Mouse (Mus musculus) 3T3-L1 (cell line): ENCODE measurements around the gene Hist1h4h.
A peak's percentile ranks its signal among the peaks of the same experiment; 100 is the strongest.

Experiments used
- DNase-seq: peaks from one replicate; pipeline ENCODE4 v3.0.0-alpha.2; 2015; ENCODE audit warnings: low read depth, low spot score

Hist1h4h gene

DNA sequence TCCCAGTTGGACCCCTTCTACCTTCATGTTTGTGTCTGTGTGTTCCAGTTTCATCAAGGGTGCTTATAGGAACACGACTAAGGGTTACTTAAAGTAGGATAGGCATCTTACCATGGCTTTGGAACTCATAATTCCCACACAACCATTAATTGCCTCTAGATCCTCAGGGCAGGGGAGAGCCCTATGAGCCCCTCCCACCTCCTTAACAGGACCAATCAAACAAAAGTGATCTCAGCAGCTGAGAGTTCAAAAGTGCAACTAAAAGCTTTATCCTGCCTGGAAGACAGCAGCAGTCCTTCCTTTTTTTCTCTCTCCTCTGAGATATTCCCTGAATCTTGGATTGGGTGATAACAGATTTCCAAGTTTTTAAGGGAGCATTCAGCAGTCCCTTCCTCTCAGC, 20.7 kb upstream of the Hist1h4h start:
- peak; percentile 56 for DNase-seq

DNA sequence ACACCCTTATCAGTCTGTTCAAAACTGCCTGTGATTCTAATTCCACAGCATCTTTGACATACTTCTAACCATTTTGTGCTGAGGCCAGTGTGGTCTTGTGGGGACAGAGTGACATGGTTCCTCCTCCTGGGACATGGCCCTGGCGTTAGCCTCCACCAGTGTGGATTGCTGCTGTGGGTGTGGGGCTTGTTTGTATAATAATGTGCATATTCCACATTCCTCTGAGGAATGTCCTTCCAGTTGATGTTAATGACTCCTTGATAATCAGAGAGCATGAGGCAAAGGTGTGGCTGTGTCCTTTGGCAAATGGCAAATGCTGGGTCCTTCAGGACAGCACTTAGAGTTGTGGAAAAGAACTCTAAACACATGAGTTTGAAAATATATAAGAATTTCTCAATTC, 17.3 kb upstream of the Hist1h4h start:
- DNase-seq: peak; percentile 1

DNA sequence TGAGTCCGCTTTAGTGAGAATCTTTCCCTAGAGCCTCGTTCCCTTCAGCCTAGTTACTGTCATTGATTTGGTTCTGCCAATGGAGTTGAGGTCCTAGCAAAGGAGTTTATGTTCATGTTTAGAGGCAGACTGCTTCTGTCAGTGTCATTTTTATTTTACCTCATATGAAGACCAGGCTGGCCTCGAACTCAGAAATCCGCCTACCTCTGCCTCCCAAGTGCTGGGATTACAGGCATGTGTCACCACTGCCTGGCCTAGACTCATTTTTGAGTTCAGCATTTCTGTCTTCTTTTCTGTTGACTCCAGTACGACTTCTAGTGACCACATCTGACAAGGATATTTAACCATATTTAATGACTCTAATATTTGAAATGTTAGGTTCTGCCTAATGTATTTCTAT, 15.6 kb upstream of the Hist1h4h start:
- DNase-seq: peak; percentile 20

DNA sequence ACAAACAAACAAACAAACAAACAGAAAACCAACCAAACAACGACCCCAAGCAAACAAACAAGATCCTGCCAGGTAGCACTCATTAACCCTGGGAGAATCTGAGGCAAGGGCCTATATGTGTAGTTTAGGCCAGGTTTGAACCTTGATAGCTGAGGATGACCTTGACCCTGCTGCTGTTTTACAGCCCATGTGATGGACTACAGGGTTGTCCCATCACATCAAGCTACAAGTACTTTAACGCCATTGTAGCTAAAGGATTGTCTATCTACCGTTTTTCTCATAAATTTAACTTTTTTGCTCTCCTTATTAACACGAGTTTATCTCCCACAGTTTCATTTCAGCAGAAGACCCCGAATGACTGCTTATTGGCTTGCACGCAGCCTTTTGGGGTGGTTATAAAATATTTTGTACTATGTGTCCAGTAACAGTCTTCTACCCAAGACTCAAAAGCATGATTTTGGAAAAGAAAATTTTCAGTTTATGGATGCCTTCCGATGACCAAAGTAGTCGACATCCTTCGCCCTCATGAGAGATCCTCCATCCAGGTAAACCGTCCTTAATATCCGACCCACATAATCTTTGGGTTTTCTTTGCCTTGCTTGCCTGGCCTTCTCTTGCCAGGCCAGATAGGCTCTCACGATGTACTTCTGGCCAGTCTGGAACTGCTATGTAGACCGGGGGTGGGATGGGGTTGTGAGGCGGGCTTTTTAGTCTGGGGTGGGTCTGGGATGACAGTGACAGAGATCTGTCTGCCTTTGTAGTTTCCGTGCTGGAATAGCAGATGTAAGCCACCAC, 14.8 kb upstream of the Hist1h4h start:
- DNase-seq: peak; percentile 44

DNA sequence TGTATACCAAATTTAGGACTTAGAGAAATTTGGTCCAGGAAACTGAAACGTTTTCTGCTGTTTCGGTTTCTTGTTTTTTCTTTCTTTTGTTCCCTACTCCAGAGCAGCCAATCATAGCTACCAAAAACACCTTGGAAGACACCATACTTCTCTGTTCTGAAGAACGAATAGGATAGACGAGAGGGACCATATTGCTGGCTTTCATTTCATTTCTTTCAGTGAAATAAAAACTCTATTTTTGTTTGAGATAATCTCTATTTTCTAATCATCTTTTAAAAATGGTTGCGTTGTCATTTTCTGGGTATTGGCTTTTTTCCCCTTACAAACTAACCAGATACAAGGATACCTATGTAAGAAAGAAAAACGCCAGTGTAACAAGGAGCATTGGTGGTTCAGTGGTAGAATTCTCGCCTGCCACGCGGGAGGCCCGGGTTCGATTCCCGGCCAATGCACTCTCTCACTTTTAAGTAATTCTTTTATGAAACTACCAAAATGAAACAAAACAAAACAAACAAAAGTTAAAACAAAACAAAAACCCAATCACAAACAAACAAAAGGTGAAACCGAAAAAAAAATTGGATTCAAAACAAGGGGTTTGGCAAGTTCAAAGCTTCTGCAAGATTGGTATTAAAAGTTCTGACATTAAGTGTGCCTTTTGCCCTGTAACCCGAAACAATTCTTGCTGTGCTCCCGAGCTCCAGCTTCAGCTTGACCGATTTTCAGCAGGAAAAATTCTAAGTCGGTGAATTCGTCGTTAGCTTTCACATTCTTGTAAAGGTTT, 13.8 kb upstream of the Hist1h4h start:
- peak; percentile 79 for DNase-seq

DNA sequence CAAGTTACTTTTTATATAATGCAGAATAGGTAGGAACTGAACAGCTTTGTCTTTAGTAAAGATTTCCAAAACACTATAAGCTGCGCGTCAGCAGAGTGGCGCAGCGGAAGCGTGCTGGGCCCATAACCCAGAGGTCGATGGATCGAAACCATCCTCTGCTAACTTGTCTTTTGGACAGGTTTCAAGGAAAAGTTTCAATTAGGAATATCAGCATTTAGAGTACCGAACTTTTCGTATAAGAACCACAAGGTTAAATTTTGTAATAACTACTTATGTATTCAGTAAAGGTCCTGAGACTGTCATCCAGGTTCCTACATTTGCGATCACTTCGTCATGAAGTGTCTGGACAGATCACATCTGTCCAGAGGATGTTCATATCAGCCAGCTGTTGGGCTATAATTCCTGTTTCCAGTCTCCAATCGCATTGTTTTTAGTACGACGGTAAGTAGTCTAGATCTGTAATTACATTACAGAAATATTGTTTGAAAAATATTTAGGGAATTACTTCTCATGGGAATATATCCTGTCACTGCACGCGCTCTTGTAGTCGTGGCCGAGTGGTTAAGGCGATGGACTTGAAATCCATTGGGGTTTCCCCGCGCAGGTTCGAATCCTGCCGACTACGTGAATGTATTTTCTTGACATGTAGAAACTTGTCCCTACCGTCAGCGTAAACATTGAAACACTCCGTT, 13.1 kb upstream of the Hist1h4h start:
- DNase-seq: peak; percentile 91

DNA sequence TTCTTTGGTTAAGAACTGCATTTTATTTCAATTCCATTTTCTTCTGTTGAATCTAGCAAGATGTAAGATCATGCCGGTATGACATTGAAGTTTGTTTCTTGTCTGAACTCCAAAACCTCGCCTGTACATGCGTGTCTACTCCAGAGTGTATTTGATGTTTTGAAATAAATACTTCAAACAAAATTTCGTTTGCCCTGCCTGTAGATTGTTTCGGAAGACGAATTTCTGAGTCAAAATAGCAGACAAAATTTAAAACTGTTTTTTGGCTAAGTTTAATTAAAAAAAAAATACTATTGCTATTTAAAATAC, 12.6 kb upstream of the Hist1h4h start:
- no peak for DNase-seq

DNA sequence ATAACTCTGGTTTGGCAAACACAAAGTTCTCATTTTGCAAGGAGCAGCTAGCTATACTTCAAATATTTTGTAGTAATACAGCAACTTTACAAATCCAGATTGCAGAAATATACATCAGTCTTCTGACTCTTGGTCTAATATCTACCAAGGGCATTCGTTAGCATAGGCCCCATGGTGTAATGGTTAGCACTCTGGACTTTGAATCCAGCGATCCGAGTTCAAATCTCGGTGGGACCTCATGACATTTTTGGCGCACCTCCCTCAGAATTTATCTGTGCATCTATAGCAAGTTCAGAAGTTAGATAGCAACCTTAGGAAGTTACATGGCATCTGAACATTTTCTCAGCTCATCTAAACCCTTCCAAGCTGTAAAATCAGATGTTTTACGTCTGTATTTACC, 12.0 kb upstream of the Hist1h4h start:
- peak; percentile 92 for DNase-seq

DNA sequence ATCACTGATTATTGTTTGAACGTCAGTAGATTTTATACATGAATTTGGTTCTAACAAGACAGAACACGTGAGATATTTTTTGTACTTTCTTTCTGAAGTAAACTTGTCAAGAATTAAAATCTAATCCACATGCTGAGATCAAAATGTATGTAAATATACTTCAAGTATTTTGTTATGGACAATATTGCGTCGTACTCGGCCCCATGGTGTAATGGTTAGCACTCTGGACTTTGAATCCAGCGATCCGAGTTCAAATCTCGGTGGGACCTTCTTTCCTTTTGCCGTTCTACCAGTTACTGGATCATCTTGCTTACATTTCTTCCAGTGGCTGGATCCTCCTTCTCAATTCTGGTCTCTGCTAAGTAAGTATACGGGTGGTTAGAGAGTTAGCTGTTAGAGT, 11.4 kb upstream of the Hist1h4h start:
- peak; percentile 92 for DNase-seq

DNA sequence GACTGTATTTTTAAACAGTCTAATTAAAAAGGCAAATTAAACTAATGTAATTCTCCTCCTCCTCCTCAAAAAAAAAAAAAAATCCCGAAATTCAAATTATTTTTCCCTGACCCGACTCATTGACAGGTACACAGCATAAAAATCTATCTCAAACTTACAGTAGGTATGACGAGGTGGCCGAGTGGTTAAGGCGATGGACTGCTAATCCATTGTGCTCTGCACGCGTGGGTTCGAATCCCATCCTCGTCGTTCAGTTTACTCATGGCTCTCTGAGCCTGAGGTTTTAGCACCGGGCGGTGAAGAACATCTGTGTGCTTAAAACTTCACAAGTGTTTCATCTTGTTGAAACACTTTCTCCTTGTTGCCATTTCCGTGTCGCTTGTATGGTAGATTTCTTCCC, 9.1 kb upstream of the Hist1h4h start:
- DNase-seq: peak; percentile 87

DNA sequence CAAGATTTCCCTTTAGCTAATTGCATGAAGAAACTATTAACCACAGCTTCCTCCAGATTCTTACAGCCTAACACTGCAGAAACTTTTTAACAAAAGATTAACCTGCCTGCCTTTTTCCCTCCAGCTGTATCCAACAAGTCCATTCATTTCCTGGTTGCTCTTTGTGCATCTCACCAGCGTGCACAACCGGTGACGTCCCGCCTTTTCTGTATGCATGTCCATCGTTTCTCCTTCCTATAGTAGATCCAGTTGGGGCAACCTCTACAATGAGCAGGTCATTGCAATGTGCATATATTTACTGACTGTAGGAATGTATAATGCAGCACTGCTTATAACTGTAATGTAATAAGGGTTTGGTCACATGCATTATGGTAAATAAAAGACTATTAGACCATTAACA, 6.9 kb upstream of the Hist1h4h start:
- DNase-seq: no peak

DNA sequence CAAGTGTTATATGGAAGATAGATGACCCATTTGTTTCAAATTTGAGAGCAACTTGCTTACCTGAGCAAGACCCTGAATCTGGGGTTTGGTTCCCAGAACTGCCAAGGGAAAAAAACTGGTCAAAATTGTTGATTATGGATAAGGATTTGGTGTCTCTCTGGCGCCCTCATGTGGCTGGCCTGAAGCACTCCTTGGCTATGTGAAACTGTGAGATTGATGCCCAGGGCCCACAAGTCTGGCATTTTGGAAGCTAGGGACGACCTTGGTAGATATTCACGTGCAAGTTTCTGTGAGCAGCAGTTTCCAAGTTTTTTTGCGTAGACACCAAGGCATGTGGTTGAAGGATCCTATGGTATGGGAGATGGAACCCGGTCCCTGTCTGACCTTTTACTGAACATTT, 6.2 kb upstream of the Hist1h4h start:
- peak; percentile 93 for DNase-seq

DNA sequence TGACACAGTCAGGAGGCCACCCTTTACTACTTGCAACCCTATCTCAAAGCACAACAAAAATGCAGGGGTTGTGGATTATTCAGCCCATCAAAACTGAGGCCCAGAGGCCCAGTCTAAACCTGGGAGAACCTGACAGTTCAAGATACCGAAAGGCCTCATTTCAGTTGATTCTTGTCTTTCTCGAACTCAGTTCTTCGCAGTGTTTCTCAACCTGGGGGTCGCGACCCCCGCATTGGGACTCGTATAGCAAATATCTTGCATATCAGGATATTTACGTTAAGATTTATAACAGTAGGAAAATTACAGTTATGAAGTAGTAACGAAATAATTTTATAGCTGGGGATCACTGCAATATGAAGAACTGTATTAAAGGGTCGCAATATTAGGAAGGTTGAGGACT, 4.9 kb upstream of the Hist1h4h start:
- no peak for DNase-seq

DNA sequence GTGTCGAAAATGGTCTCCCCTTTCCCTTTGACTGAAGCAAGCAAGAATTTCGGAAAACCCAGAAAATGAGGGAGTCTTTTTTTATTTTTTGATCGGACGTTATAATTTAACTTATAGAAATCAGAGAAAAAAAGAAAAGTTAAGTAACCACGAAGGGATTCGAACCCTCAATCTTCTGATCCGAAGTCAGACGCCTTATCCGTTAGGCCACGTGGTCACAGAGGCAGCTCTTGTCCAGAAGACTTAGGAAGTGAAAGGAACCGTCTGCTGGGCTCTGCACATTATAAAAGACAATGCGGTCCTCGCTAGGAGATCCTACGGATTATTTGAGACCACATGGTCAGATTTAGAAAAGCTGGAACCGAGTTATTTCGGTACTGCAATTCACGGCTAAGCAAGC, 4.5 kb upstream of the Hist1h4h start:
- peak; percentile 93 for DNase-seq

DNA sequence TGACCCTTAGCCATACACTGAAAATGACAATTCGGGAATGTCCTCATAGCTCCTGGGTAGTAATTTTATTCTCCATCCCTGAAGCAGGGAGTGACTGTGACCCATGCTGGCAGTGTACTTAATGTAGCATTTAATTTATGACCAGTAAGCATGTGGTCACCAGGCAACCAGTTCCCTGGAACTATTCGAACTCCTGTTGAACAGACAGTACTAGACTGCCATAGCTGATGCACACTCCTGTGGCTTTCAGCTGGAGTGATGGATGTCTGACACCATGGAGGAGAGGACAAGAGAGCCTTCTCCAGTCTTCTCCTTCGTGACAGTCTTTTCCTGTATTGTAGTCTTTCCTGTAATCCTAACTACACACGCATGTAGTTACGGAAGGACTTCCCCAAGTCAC, 1.8 kb upstream of the Hist1h4h start:
- no peak for DNase-seq

DNA sequence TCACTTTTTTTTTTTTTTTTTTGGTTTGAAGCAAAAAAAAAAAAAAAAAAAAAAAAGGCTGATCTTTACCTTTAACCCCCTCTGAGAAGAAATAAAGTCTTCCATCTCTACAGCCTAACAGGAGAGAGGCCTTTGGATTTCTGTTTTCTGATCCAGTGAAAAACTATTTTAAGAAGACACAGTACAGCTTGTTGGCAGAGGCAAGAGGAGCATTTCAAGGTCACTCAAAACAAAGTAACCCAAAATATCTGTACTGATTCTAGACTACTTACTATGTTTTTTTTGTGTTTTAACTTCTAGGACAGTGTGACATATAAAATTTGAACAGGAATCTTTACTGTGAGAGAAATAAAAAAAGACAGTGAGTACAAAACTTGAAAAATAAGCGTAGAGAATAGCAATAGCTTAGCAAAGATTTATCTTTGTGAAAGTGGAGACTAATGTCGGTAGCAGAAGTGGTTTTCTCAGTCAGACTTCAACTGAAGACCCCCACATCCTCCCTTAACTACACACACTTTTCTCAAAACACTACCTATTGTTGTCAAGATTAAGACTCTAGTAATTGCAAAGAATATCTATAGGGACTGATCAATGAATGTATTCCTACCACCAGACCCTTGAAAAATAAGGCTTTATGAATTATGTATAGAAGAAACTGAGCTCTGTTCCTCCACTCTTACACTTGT, 1.2 kb upstream of the Hist1h4h start:
- DNase-seq: no peak

DNA sequence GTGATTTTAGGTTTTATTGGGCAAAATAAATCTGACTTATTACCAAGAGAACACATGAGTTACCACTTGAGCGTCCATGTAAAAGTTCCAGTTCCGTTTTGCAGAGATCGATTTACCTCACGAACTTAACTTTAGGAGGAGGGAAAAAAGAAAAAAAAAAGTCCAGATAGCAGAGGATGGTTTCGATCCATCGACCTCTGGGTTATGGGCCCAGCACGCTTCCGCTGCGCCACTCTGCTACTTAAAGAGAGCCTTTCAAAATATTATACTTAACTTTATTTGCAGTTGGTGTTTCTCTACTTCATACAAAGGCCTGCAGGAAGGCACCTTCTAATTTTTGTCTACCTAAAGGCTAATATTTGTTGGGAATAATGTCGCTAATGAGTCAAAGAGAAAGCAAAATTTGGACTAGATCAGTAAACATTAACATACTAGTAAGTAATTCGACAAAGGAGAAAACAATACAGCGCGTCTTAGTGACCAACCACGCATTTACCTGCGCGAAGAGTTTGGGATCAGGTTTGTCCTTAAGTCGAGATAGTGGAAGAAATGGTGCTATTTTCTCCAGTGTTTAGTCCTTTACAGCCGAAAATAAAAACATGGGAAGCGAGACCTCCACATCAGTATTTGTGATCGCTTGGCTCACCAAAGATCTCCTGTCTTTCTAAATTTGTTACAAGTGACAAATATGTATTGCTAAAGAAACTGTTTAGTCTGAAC, 509 bp upstream of the Hist1h4h start:
- DNase-seq: peak; percentile 75

DNA sequence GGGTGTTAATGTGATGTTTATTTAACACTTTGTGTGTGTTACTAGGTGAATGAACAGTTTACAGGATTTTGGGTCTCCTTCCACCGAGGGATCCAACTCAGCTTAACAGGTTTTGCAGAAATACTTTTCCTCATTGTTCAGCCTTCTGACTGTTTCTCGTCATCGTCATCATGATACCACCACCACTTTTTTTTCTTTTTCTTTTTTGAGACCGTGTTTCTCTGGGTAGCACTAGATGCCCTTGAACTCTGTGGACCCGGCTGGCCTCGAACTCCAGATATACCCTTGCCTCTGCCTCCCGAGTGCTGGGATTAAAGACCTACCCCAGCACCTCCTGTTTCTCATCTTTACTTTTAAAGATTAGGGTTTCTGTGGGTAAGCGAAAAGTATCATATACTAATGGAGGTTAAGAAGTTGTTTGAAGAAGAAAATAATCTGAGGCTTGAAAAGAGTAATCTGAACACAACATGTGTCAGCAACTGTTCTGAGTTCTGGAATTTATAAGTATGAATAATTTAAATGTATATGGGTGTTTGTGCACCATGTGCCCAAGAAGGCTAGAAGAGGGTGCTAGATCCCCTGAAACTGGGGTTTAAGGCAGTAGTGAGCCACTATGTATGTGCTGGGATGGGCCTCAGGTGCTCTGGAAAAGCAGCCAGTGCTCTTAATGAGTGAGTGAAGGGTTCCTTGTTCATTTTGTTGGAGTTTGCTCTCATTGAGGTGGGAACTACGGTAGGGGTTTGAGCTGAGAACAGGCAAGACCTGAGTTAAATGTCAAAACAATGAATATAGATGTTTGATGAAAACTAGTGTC, 1.6 kb downstream of the Hist1h4h start:
- DNase-seq: peak; percentile 54

DNA sequence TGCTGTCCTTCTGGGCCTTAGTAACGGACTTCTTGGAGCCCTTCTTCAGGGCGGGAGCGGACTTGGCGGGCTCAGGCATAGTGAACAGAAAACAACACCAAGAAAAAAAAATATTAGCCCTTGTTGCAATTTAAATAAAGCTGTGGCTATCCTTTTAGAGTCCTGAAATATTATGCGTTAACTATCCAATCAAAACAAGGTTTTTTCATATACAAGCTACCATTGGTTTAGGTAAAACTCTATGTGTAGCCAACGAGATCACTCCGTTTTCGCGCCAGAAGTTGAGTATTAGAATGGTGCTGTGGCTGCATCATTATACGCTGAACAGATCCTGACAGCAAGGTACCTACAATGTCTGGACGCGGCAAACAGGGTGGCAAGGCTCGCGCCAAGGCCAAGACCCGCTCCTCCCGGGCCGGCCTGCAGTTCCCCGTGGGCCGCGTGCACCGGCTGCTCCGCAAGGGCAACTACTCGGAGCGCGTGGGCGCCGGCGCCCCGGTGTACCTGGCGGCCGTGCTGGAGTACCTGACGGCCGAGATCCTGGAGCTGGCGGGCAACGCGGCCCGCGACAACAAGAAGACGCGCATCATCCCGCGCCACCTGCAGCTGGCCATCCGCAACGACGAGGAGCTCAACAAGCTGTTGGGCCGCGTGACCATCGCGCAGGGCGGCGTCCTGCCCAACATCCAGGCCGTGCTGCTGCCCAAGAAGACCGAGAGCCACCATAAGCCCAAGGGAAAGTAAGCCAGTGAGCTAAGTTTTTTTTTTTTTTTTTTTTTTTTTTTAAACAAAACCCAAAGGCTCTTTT, 2.9 kb downstream of the Hist1h4h start, which contains the start of gene Hist1h2af:
Hist1h2af (plus strand) TSS at position 347 of the 808 bp plus-strand sequence.
- peak; percentile 97 for DNase-seq
